8 mouse cellular contexts compared by ENCODE assay signal in genomic region chr2:173080785-173081241, GRCm38 (mm10). TPM values are rescaled to one million over a fixed set of nuclear protein-coding genes. Genes with fewer than 3 reads are reported as not detected.
DNase-seq lines count a peak whose midpoint lies in the region; ATAC-seq and TF ChIP-seq lines count a peak whose summit lies in the region.

No protein-coding gene starts in this region.

- peak; percentile 94 for TF ChIP-seq CTCF in left cerebral cortex, adult 2 months (IDR thresholded peaks at IDR 0.05)

- no peak overlapping the region for H3K4me3 ChIP-seq in left cerebral cortex, adult 2 months

- H3K27ac ChIP-seq in left cerebral cortex, adult 2 months, result no peak overlapping the region

- intact Hi-C loops in left cerebral cortex, adult 2 months (cut with DNase I), result loop anchor here (1.0 to 5.0 kb wide), 3 partner anchors 64 to 250 kb away; no protein-coding TSS in a partner anchor

- DNase-seq in T-cell, adult 2 months (ENCODE audit: low spot score), result peak; percentile 67
- peak; percentile 53 to 82 for DNase-seq in cerebellum, postnatal 4 days (ENCODE audit: low spot score in 2 of 2)
- peak; percentile 83 for DNase-seq in gastrocnemius, postnatal 10 days
- peak; percentile 64 for DNase-seq in hindlimb bud, embryonic 11.5 days (ENCODE audit: extremely low spot score, low read depth, low spot score)
- DNase-seq in left cerebral cortex, adult 2 months (ENCODE audit: extremely low spot score in 1 of 2, low spot score in 2 of 2), result peak; percentile 60 to 76
- peak; percentile 73 for DNase-seq in retina, postnatal 7 days (ENCODE audit: low read depth, low spot score)
- DNase-seq in urinary bladder, adult 2 months (ENCODE audit: low spot score), result peak; percentile 63

- ATAC-seq in megakaryocyte, adult 5-6 weeks (ENCODE audit: poor library complexity, severe bottlenecking), result peak; percentile 71

RNA-seq across cellular contexts. Expression of gene Ctcfl, which starts 38.5 kb away (rescaled TPM):
- total RNA-seq in gastrocnemius, postnatal 10 days (2021), result not detected
- under 1 TPM in 1 of 2 experiments, not detected in 1; 0.14 TPM for total RNA-seq in left cerebral cortex, adult 2 months (2021)
- total RNA-seq in megakaryocyte, adult 5-6 weeks (2015), result 0.11 TPM in 1 of 2 replicates, not detected in the other
- not detected in 2 replicates for total RNA-seq in megakaryocyte, adult 5-6 weeks (2017)
- not detected in 2 replicates for polyA plus RNA-seq in urinary bladder, adult 2 months (2012; rRNA removed)
